Comparison of ENCODE assay signal across 14 mouse cellular contexts in genomic region chr4:32522013-32522412, GRCm38 (mm10).
A peak's percentile ranks its signal among the peaks of the same experiment; 100 is the strongest.
DNase-seq lines count a peak whose midpoint lies in the region; ATAC-seq and TF ChIP-seq lines count a peak whose summit lies in the region.
"Had no signal": no experiment of that assay in that cellular context is flagged by ENCODE, and none has a peak within 500 bp of the region (broad histone marks: within the 10 kb centered on the region; RNA-seq: fewer than 3 reads in every experiment).

No protein-coding gene starts in this region.

- no peak overlapping the region; the same call in 1 of the 2 replicates for H3K9ac ChIP-seq in heart, embryonic 16.5 days (ENCODE audit: low read length)
- H3K9ac ChIP-seq in hindbrain, postnatal 0 days (replicated peaks; ENCODE audit: low read length) = no peak overlapping the region
- H3K9ac ChIP-seq: liver, embryonic 12.5 days had no signal

- H3K27ac ChIP-seq in heart, embryonic 16.5 days (ENCODE audit: low read length) = peak overlapping the region; percentile 28
- peak overlapping the region; percentile 20; the same call in 1 of the 2 replicates for H3K27ac ChIP-seq in hindbrain, postnatal 0 days
- H3K27ac ChIP-seq: left cerebral cortex, adult 2 months; liver, embryonic 12.5 days had no signal

- no peak overlapping the region for H3K4me3 ChIP-seq in heart, embryonic 16.5 days (ENCODE audit: low read length)
- no peak overlapping the region for H3K4me3 ChIP-seq in hindbrain, postnatal 0 days (ENCODE audit: low read length)
- H3K4me3 ChIP-seq: left cerebral cortex, adult 2 months; liver, embryonic 12.5 days had no signal

- H3K4me1 ChIP-seq in heart, embryonic 16.5 days (ENCODE audit: control insufficient read depth, insufficient read depth, low read length) = peaks cover 39% of the 10 kb centered on the region
- H3K4me1 ChIP-seq in hindbrain, postnatal 0 days (ENCODE audit: insufficient read depth, low read length) = peaks cover 14% of the 10 kb centered on the region

- no peak for TF ChIP-seq CTCF in hindbrain, postnatal 0 days (IDR thresholded peaks at IDR 0.05; ENCODE audit: low read depth)

- H3K36me3 ChIP-seq in heart, embryonic 16.5 days (ENCODE audit: control insufficient read depth, insufficient read depth) = no peaks in the 10 kb centered on the region
- no peaks in the 10 kb centered on the region for H3K36me3 ChIP-seq in hindbrain, postnatal 0 days (ENCODE audit: insufficient read depth, low read length)
- H3K36me3 ChIP-seq: liver, embryonic 12.5 days had no signal

- no peaks in the 10 kb centered on the region for H3K27me3 ChIP-seq in heart, embryonic 16.5 days (ENCODE audit: control insufficient read depth, insufficient read depth, low read length)
- H3K27me3 ChIP-seq in hindbrain, postnatal 0 days (ENCODE audit: insufficient read depth, low read length) = no peaks in the 10 kb centered on the region
- H3K27me3 ChIP-seq: liver, embryonic 12.5 days; Patski had no signal

- WGBS in heart, embryonic 16.5 days = 34% methylated on average over 2 of the region's 2 CpGs
- 52% methylated on average over 2 of the region's 2 CpGs for WGBS in hindbrain, postnatal 0 days

- ATAC-seq in heart, embryonic 16.5 days (replicated peaks; ENCODE audit: extremely low read depth, insufficient read depth, low FRiP score) = no peak
- ATAC-seq in hindbrain, postnatal 0 days = no peak
- ATAC-seq in CD4-positive, CD25-positive, alpha-beta regulatory T cell, adult 4 months = no peak
- ATAC-seq: liver, embryonic 12.5 days; Patski had no signal

- no peak overlapping the region for H3K4me2 ChIP-seq in heart, embryonic 16.5 days (ENCODE audit: low read depth, low read length)
- no peak overlapping the region for H3K4me2 ChIP-seq in hindbrain, postnatal 0 days (ENCODE audit: low read depth, low read length)
- H3K4me2 ChIP-seq: liver, embryonic 12.5 days had no signal

- H3K9me3 ChIP-seq in heart, embryonic 16.5 days (replicated peaks; ENCODE audit: control insufficient read depth, low read length) = no peaks in the 10 kb centered on the region
- H3K9me3 ChIP-seq in hindbrain, postnatal 0 days (ENCODE audit: low read length) = no peaks in the 10 kb centered on the region
- H3K9me3 ChIP-seq: liver, embryonic 12.5 days had no signal

- DNase-seq in heart, adult 11 months = no peak
- peak; percentile 15 for DNase-seq in urinary bladder, postnatal 14 days (ENCODE audit: low spot score)
- DNase-seq in urinary bladder, postnatal 25 days (ENCODE audit: low spot score) = no peak
- DNase-seq in hindbrain, postnatal 0 days (ENCODE audit: low spot score) = no peak
- no peak for DNase-seq in cerebellum, postnatal 25 days
- DNase-seq: cerebellum, adult 8-10 months; heart, postnatal 14 days; kidney, adult 11 months; right cerebral cortex, postnatal 4 days had no signal
